ENCODE assay signal across 8 mouse cellular contexts in the genomic region with DNA sequence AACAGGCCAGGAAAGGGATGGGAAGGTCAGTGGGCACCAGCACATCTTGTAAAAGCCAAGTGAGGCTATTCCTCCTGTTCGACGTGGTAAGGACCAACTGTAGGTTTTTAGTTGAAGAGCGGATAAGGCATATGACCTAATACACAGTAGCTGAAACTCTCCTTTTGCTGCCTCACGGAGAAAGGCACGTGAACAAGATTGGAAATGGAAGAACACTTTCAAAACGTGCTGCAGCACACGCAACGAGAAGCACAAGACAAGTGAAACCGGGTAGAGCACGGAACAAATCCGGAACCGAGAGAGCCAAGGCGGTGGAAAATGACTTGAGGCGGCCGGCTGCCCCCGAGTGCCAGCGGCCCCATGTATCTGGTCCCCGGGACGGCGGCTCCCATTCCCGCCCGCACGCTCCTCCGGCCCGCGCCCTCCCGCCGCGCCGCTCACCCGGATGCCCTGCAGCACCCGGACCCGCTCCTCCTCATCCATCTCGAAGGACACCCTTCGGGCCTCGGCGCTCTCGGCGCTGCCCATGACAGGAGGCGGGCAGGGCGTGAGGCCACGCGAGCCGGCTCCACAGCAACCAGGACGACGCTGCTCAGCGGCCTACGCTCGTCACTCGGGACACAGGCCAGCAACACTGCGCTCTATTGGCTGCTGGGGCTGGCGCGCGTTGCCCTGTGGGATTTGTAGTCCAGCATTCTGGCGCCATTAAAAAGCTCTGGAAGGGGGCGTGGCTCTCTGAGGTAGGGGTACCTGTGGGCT. TPM values are rescaled to one million over a fixed set of nuclear protein-coding genes. Genes with fewer than 3 reads are reported as not detected.
DNase-seq lines count a peak whose midpoint lies in the region; ATAC-seq and TF ChIP-seq lines count a peak whose summit lies in the region.

A gene (minus strand): TSS at position 635 of the 759 bp plus-strand sequence.

- H3K36me3 ChIP-seq in hindbrain, embryonic 16.5 days (ENCODE audit: control insufficient read depth, insufficient read depth, low read length) = no peaks in the 10 kb centered on the region

- peak; percentile 100 for ATAC-seq in hindbrain, embryonic 16.5 days
- ATAC-seq in megakaryocyte, adult 5-6 weeks (ENCODE audit: poor library complexity, severe bottlenecking) = peak; percentile 99

- peak within 1 kb of the TSS; percentile 89 for H3K9ac ChIP-seq in hindbrain, embryonic 16.5 days (ENCODE audit: low read depth, low read length)

- H3K27me3 ChIP-seq in hindbrain, embryonic 16.5 days (replicated peaks; ENCODE audit: control insufficient read depth, insufficient read depth, low read length) = no peaks in the 10 kb centered on the region

- peak within 1 kb of the TSS; percentile 70 for H3K27ac ChIP-seq in hindbrain, embryonic 16.5 days (ENCODE audit: low read depth, low read length)
- H3K27ac ChIP-seq in left cerebral cortex, adult 2 months = peak within 1 kb of the TSS; percentile 93

- no peaks in the 10 kb centered on the region for H3K9me3 ChIP-seq in hindbrain, embryonic 16.5 days (ENCODE audit: control insufficient read depth, low read length)

- H3K4me2 ChIP-seq in hindbrain, embryonic 16.5 days (ENCODE audit: low read length) = peak within 1 kb of the TSS; percentile 64

- peak within 1 kb of the TSS; percentile 79 for H3K4me3 ChIP-seq in hindbrain, embryonic 16.5 days (ENCODE audit: low read length)
- peak within 1 kb of the TSS; percentile 88 for H3K4me3 ChIP-seq in left cerebral cortex, adult 2 months

- intact Hi-C loops in left cerebral cortex, adult 2 months (cut with DNase I) = no loop called here

- H3K4me1 ChIP-seq in hindbrain, embryonic 16.5 days (ENCODE audit: control insufficient read depth, insufficient read depth, low read depth, low read length) = peaks cover 8% of the 10 kb centered on the region

- TF ChIP-seq CTCF in left cerebral cortex, adult 2 months (IDR thresholded peaks at IDR 0.05) = no peak

- WGBS in hindbrain, embryonic 16.5 days = under 1% methylated on average over 55 of the region's 56 CpGs

- peak; percentile 89 for DNase-seq in T-cell, adult 2 months (ENCODE audit: low spot score)
- peak; percentile 96 to 97 for DNase-seq in cerebellum, postnatal 36 days
- peak; percentile 95 for DNase-seq in gastrocnemius, adult 18-20 months (ENCODE audit: low spot score)
- DNase-seq in left cerebral cortex, adult 2 months (ENCODE audit: extremely low spot score in 1 of 2, low spot score in 2 of 2) = peak; percentile 96 to 97
- DNase-seq in right cerebral cortex, adult 2 months (ENCODE audit: low spot score in 2 of 2) = peak; percentile 96 to 99
- peak; percentile 95 for DNase-seq in urinary bladder, postnatal 14 days (ENCODE audit: low spot score)

RNA-seq across cellular contexts. Expression of the gene that starts here (rescaled TPM):
- total RNA-seq in gastrocnemius, adult 18-20 months (2021) = 1 to 10 TPM; 3.7 to 4.7 TPM
- 185 and 201 TPM in 2 replicates for polyA plus RNA-seq in hindbrain, embryonic 16.5 days (2015; fragmentation: Nextera tagmentation; extraction: Ambion mirVana)
- total RNA-seq in left cerebral cortex, adult 2 months (2021) = 10 to 100 TPM; 75.9 to 79.0 TPM
- 5.9 and 7.1 TPM in 2 replicates for total RNA-seq in megakaryocyte, adult 5-6 weeks (2015)
- 1.3 and 1.5 TPM in 2 replicates for total RNA-seq in megakaryocyte, adult 5-6 weeks (2017)

Comparison
In these comparisons a context has a peak if more than half of its experiments do, and no peak if none do; other contexts are left out.
1. Peak in every context shown above with its lines: DNase-seq, ATAC-seq, H3K4me3 ChIP-seq and H3K27ac ChIP-seq.
2. RNA of the gene that starts here (total RNA-seq): 75.9 to 79.0 TPM in left cerebral cortex, adult 2 months; 1.3 to 7.1 TPM in megakaryocyte, adult 5-6 weeks and 3.7 to 4.7 TPM in gastrocnemius, adult 18-20 months; every median in the first group is over 4 times any median in the second.